Mouse (Mus musculus) CH12.LX (cell line): ENCODE results near the gene Arfip2. TPM values are rescaled to one million over a fixed set of nuclear protein-coding genes. Genes with fewer than 3 reads are reported as not detected.

ENCODE experiments used
- DNase-seq: peaks from one replicate; pipeline ENCODE4 v3.0.0-alpha.2; 2013; ENCODE audit errors: extremely low read depth
- H3K27ac ChIP-seq: 2 replicates; pipeline ENCODE4 v1.5.1; 2012; ENCODE audit warnings: low read depth, mild to moderate bottlenecking, control low read depth, moderate library complexity; ENCODE audit not compliant: insufficient read depth
- H3K27me3 ChIP-seq: replicated peaks from 2 replicates; pipeline ENCODE3; 2012; ENCODE audit warnings: inconsistent platforms
- H3K36me3 ChIP-seq, 2 experiments: replicated peaks in 1 of 2; 2 replicates each; pipeline versions ENCODE3 to v1.6.1; 2012; ENCODE audit warnings: inconsistent platforms in 1 of 2, low read length in 1 of 2, mild to moderate bottlenecking in 1 of 2, mixed read lengths in 1 of 2, moderate library complexity in 1 of 2; ENCODE audit not compliant: control insufficient read depth in 1 of 2, insufficient read depth in 1 of 2
- H3K4me1 ChIP-seq, 2 experiments: 2 replicates each; pipeline ENCODE4 v1.6.1; 2012; ENCODE audit warnings: inconsistent platforms in 1 of 2, moderate library complexity in 1 of 2; ENCODE audit not compliant: insufficient read depth in 2 of 2, control insufficient read depth in 1 of 2
- H3K4me2 ChIP-seq: 2 replicates; pipeline ENCODE4 v1.6.1; 2012; ENCODE audit warnings: low read depth, mild to moderate bottlenecking, control low read depth; ENCODE audit not compliant: poor library complexity, insufficient read depth, severe bottlenecking
- H3K4me3 ChIP-seq, 3 experiments: fragments of 150-350 bp in 1 of 3; sonication (generic) in 1 of 3; replicated peaks in 1 of 3; 2 replicates each; pipeline versions ENCODE3 to v1.5.1; 2011 to 2012; ENCODE audit warnings: low read depth in 2 of 3, low read length in 2 of 3, mild to moderate bottlenecking in 2 of 3, moderate library complexity in 2 of 3, control low read depth in 1 of 3, improper control_type of control experiment in 1 of 3, inconsistent platforms in 1 of 3, mixed read lengths in 1 of 3; ENCODE audit not compliant: poor library complexity in 1 of 3
- H3K79me2 ChIP-seq: replicated peaks from 2 replicates; pipeline ENCODE4 v1.6.1; 2012; ENCODE audit warnings: mild to moderate bottlenecking, moderate library complexity; ENCODE audit not compliant: control insufficient read depth, poor library complexity, insufficient read depth, severe bottlenecking; ENCODE audit errors: extremely low read depth
- H3K9ac ChIP-seq: 2 replicates; pipeline ENCODE4 v1.6.1; 2012; ENCODE audit warnings: low read depth, mild to moderate bottlenecking, control low read depth, moderate library complexity; ENCODE audit not compliant: insufficient read depth
- H3K9me3 ChIP-seq: replicated peaks from 2 replicates; pipeline ENCODE3; 2012; ENCODE audit warnings: low read length, inconsistent platforms, mixed read lengths
- E2F4 ChIP-seq: IDR thresholded peaks from 2 replicates; pipeline ENCODE4 v1.6.1; 2011; ENCODE audit warnings: low read depth, low read length, improper control_type of control experiment; ENCODE audit not compliant: insufficient replicate concordance
- ELF1 ChIP-seq: IDR thresholded peaks from 2 replicates; pipeline ENCODE4 v1.6.1; 2014; ENCODE audit warnings: low read depth, mild to moderate bottlenecking, inconsistent platforms, low read length, improper control_type of control experiment
- EP300 ChIP-seq: IDR thresholded peaks from 2 replicates; pipeline ENCODE4 v1.6.1; 2011; ENCODE audit warnings: low read length, improper control_type of control experiment
- ETS1 ChIP-seq: conservative IDR thresholded peaks from 2 replicates; pipeline ENCODE4 v1.6.1; 2012; ENCODE audit warnings: low read depth, mild to moderate bottlenecking, inconsistent platforms, low read length, improper control_type of control experiment, moderate library complexity
- MAFK ChIP-seq: IDR thresholded peaks from 2 replicates; pipeline ENCODE4 v1.6.1; 2011; ENCODE audit warnings: low read length, improper control_type of control experiment; ENCODE audit not compliant: insufficient replicate concordance
- MAZ ChIP-seq: IDR thresholded peaks from 2 replicates; pipeline ENCODE4 v1.6.1; 2012; ENCODE audit warnings: low read depth, mild to moderate bottlenecking, inconsistent platforms, low read length, improper control_type of control experiment, moderate library complexity
- NELFE ChIP-seq: IDR thresholded peaks from 2 replicates; pipeline ENCODE4 v1.6.1; 2011; ENCODE audit warnings: low read depth, low read length, improper control_type of control experiment
- PAX5 ChIP-seq: IDR thresholded peaks from 2 replicates; pipeline ENCODE4 v1.6.1; 2012; ENCODE audit warnings: low read length, inconsistent platforms, mixed read lengths
- SIN3A ChIP-seq: IDR thresholded peaks from 2 replicates; pipeline ENCODE4 v1.6.1; 2012; ENCODE audit warnings: low read length, improper control_type of control experiment, inconsistent platforms
- SMC3 ChIP-seq: IDR thresholded peaks from 2 replicates; pipeline ENCODE4 v1.6.1; 2011; ENCODE audit warnings: low read depth, low read length, improper control_type of control experiment
- TCF12 ChIP-seq: IDR thresholded peaks from 2 replicates; pipeline ENCODE4 v1.6.1; 2014; ENCODE audit warnings: low read depth, mild to moderate bottlenecking, inconsistent platforms, low read length, improper control_type of control experiment
- UBTF ChIP-seq: IDR thresholded peaks from 2 replicates; pipeline ENCODE4 v1.6.1; 2012; ENCODE audit warnings: low read depth, mild to moderate bottlenecking, inconsistent platforms, low read length, improper control_type of control experiment, moderate library complexity
- USF2 ChIP-seq: conservative IDR thresholded peaks from 2 replicates; pipeline ENCODE4 v1.6.1; 2011; ENCODE audit warnings: low read depth, low read length, improper control_type of control experiment
- ZKSCAN1 ChIP-seq: IDR thresholded peaks from 2 replicates; pipeline ENCODE4 v1.6.1; 2012; ENCODE audit warnings: low read depth, inconsistent platforms, low read length, improper control_type of control experiment, borderline replicate concordance
- dilution Hi-C: fragments of 300-500 bp; cut with MboI; formaldehyde crosslinking; loops from 2 replicates; pipeline ENCODE4 v1.14.3; 2020; ENCODE audit warnings: low sequenced_read_pairs; ENCODE audit not compliant: extremely low pct_unique_long_range_greater_than_20kb, extremely low pct_ligation_motif_present
- in situ Hi-C: fragments of 300-500 bp; cut with MboI; formaldehyde crosslinking; loops from 3 replicates; pipeline ENCODE4 v1.14.3; 2019; ENCODE audit warnings: low sequenced_read_pairs, low pct_ligation_motif_present, low pct_unique_long_range_greater_than_20kb, mixed read lengths
- polyA plus RNA-seq: library from polyadenylated mRNA; unstranded; fragments of >175 nt; gene quantifications from 2 replicates; pipeline ENCODE4 v1.2.1, GENCODE M21; 2012; ENCODE audit warnings: low read depth; ENCODE audit not compliant: insufficient read length
- total RNA-seq, 2 experiments: library from RNA; depleted of rRNA; stranded (reverse); fragments of 300-350 nt in 1 of 2; fragments of >200 nt in 1 of 2; gene quantifications; 2 replicates each; pipeline ENCODE4 v1.2.3; 2012 to 2014

Arfip2 gene
- total and polyA plus RNA-seq, 3 experiments = 50.1 to 55.6 (median 54.8) TPM

GRCm38 (mm10) chr7:105638776-105639175, 1.4 kb downstream of the Arfip2 start:
- H3K4me3 ChIP-seq = no peak overlapping the region
- in situ Hi-C loops (no loop called here), dilution Hi-C loops (no loop called here)
- H3K9me3 ChIP-seq = no peaks in the 10 kb centered on the region
- H3K36me3 ChIP-seq = peaks cover 18 to 64% of the 10 kb centered on the region in 2 experiments
- peaks cover 17% of the 10 kb centered on the region; the same call in 1 of the 2 replicates for H3K79me2 ChIP-seq
- no peak overlapping the region for H3K4me2 ChIP-seq
- H3K27ac ChIP-seq = no peak overlapping the region
- no peak for DNase-seq
- H3K9ac ChIP-seq = no peak overlapping the region
- TF ChIP-seq MAZ (no peak), SMC3 (no peak)
- H3K27me3 ChIP-seq = no peaks in the 10 kb centered on the region
- peaks cover 7 to 34% of the 10 kb centered on the region in 2 experiments; a peak in 3 of 4 replicates for H3K4me1 ChIP-seq

GRCm38 (mm10) chr7:105635726-105636125, 4.5 kb downstream of the Arfip2 start:
- no peaks in the 10 kb centered on the region for H3K9me3 ChIP-seq
- no peak overlapping the region for H3K4me3 ChIP-seq
- H3K79me2 ChIP-seq = peaks cover 10% of the 10 kb centered on the region; the same call in 1 of the 2 replicates
- H3K9ac ChIP-seq = no peak overlapping the region
- no peak for DNase-seq
- peaks cover 18 to 45% of the 10 kb centered on the region in 2 experiments for H3K36me3 ChIP-seq
- peaks cover 9% of the 10 kb centered on the region for H3K27me3 ChIP-seq
- no peak overlapping the region for H3K4me2 ChIP-seq
- H3K27ac ChIP-seq = no peak overlapping the region
- in situ Hi-C loops = no loop called here
- H3K4me1 ChIP-seq = peaks cover 6 to 24% of the 10 kb centered on the region in 2 experiments; a peak in 3 of 4 replicates
- dilution Hi-C loops = no loop called here
- TF ChIP-seq TCF12 (no peak), NELFE (no peak), MAFK (no peak), UBTF (no peak), SIN3A (no peak), ETS1 (no peak), E2F4 (no peak), ELF1 (no peak), MAZ (no peak), PAX5 (no peak), EP300 (no peak), ZKSCAN1 (no peak), USF2 (no peak)
